Mouse (Mus musculus): ENCODE measurements around the gene Zfp94.

- TF ChIP-seq POLR2A (IDR thresholded peaks at IDR 0.05; ENCODE audit: insufficient read depth, low read depth, low read length) (no peak), CTCF (IDR thresholded peaks at IDR 0.05; ENCODE audit: insufficient read depth, low read depth, low read length) (no peak)
These were observed 39.6 kb upstream of the Zfp94 start for GRCm38 (mm10) chr7:24356081-24356480.

Data from olfactory bulb, adult 2 months (tissue).